Mouse (Mus musculus) midbrain, embryonic 13.5 days (tissue): Measurements from ENCODE around the gene Ugt1a8. TPM values are rescaled to one million over a fixed set of nuclear protein-coding genes. Genes with fewer than 3 reads are reported as not detected.
A peak's percentile ranks its signal among the peaks of the same experiment; 100 is the strongest.

ENCODE experiments used
- ATAC-seq: fragments of 200-750 bp; cut with Nextera tagmentation; 2 replicates; pipeline ENCODE4 v1.8.0; 2017; ENCODE audit warnings: mild to moderate bottlenecking, moderate TSS enrichment, moderate library complexity
- H3K27ac ChIP-seq: fragments of 300-500 bp; sonication (generic); 2 replicates; pipeline ENCODE4 v1.5.1; 2015; ENCODE audit warnings: inconsistent platforms, mild to moderate bottlenecking, moderate library complexity
- H3K27me3 ChIP-seq: fragments of 300-500 bp; sonication (generic); 2 replicates; pipeline ENCODE4 v1.6.1; 2015; ENCODE audit warnings: mild to moderate bottlenecking, inconsistent platforms
- H3K36me3 ChIP-seq: fragments of 300-500 bp; sonication (generic); 2 replicates; pipeline ENCODE4 v1.6.1; 2015; ENCODE audit warnings: mild to moderate bottlenecking, inconsistent platforms
- H3K4me1 ChIP-seq: fragments of 300-500 bp; sonication (generic); replicated peaks from 2 replicates; pipeline ENCODE4 v1.6.1; 2015; ENCODE audit warnings: inconsistent platforms
- H3K4me2 ChIP-seq: fragments of 300-500 bp; sonication (generic); replicated peaks from 2 replicates; pipeline ENCODE4 v1.6.1; 2015; ENCODE audit warnings: moderate library complexity, mild to moderate bottlenecking, inconsistent platforms
- H3K4me3 ChIP-seq: fragments of 300-500 bp; sonication (generic); replicated peaks from 2 replicates; pipeline ENCODE4 v1.5.1; 2015; ENCODE audit warnings: mild to moderate bottlenecking, inconsistent platforms
- H3K9ac ChIP-seq: fragments of 300-500 bp; sonication (generic); replicated peaks from 2 replicates; pipeline ENCODE4 v1.6.1; 2015; ENCODE audit warnings: mild to moderate bottlenecking, inconsistent platforms
- H3K9me3 ChIP-seq: fragments of 300-500 bp; sonication (generic); 2 replicates; pipeline ENCODE4 v1.6.1; 2016; ENCODE audit warnings: mild to moderate bottlenecking, inconsistent platforms
- WGBS: fragments of 180-500 bp; shearing (Covaris S2); methylation state at CpG from one replicate; pipeline ENCODE4 v1.1.7; 2015; 5-methylcytosine and 5-hydroxymethylcytosine counted together
- polyA plus RNA-seq: library from polyadenylated mRNA; unstranded; fragments of >200 nt; fragmentation: Nextera tagmentation; extraction: Ambion mirVana; gene quantifications from 2 replicates; pipeline ENCODE4 v1.2.1, GENCODE M21; 2015

The Ugt1a8 gene
- polyA plus RNA-seq, 1 experiment from 2014 or later, result not detected

DNA sequence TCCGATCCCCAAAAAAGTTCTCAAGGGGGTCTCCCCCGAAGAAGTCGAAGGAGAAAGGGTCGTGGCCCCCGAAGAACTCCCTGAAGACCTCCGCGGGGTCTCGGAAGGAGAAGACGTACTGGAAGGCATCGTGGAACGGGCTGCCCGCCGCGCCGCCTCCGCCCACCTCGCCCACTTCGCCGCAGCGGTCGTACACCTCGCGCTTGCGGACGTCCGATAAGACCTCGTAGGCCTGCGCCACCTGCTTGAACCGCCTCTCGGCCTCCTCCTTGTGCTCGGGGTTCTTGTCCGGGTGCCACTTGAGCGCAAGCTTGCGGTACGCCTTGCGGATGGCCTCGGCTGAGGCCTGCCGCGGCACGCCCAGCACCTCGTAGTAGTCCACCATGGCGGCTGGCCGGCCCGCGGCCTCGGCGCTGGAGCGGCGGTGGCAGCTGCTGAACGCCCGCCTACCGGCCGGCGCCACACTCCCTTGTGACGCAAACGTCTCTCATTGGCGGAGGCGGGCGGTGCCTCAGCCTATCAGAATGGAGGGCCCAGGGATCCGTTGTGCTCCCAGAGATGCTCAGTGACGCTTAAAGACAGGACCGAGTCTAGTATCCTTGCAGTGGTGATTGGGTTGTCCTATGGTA is 117.8 kb downstream of the Ugt1a8 start, which contains the start of gene Dnajb3:
Gene Dnajb3, minus strand, starts transcription at position 489 of the 629 bp plus-strand sequence.
- Histone ChIP-seq H3K36me3 (no peaks in the 10 kb centered on the region; the same call in 1 of the 2 replicates), H3K4me1 (peaks cover 7% of the 10 kb centered on the region; the same call in 1 of the 2 replicates), H3K27ac (no peak within 1 kb of the TSS), H3K9ac (peak within 1 kb of the TSS; percentile 73), H3K4me3 (peak within 1 kb of the TSS; percentile 47), H3K27me3 (no peaks in the 10 kb centered on the region), H3K4me2 (peak within 1 kb of the TSS; percentile 68), H3K9me3 (no peaks in the 10 kb centered on the region)
- 8% methylated on average over 62 of the region's 62 CpGs for WGBS
- peak; percentile 100 for ATAC-seq

DNA sequence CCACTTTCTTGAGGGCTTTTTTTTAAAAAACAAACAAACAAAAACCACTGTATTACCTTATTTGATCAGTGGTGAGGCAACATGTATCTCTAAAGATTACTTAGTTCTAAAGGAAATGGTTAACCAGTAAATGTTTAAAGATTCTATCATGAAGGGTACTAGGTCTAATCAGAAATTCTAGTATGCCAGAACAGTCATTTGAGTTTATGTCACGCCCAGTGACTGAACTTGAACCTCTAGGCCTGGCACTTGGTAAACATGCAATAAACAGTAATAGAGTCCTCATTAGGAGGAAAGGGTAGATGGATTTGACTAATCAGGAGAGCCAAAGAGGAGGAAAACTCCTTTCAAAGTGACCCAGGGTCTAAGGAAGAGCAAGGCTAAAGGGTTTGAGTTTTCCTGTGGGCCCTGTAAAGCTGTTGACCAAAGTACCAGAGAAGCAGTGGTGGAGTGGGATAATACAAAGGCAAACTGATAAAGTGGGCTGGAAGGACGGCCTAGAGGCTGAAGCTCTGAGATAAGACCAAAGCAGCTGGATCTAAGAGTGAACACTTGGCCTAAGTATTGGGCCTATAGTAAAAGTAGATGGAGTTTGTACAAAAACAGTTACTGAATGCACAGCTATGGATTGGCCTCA is 119.3 kb downstream of the Ugt1a8 start:
- H3K9me3 ChIP-seq, result peaks cover 8% of the 10 kb centered on the region
- H3K36me3 ChIP-seq, result no peaks in the 10 kb centered on the region; the same call in 1 of the 2 replicates
- no peak overlapping the region for H3K9ac ChIP-seq
- no peak overlapping the region for H3K27ac ChIP-seq
- peaks cover 7% of the 10 kb centered on the region; the same call in 1 of the 2 replicates for H3K4me1 ChIP-seq
- ATAC-seq, result no peak
- H3K4me2 ChIP-seq, result no peak overlapping the region
- WGBS, result 85% methylated on average over 2 of the region's 2 CpGs
- H3K4me3 ChIP-seq, result no peak overlapping the region
- no peaks in the 10 kb centered on the region for H3K27me3 ChIP-seq

DNA sequence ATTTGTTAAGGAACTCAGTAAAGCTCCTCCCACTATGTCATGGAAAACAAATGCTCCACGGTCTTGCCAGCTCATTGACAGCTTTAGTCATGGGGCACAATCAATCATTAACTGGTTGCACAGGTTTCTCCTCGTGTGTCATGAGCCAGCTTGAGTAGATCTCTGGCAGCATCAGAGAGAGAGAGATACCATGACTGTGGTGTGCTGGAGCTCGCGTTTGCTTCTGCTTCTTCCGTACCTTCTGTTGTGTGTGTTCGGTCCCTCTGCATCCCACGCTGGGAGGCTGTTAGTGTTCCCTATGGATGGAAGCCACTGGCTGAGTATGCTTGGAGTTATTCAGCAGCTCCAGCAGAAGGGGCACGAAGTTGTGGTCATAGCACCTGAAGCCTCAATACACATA is 124.2 kb downstream of the Ugt1a8 start, which contains the start of gene Ugt1a1:
Gene Ugt1a1, plus strand, starts transcription at position 148 of the 400 bp plus-strand sequence.
- no peaks in the 10 kb centered on the region for H3K4me1 ChIP-seq
- 70% methylated on average over 8 of the region's 8 CpGs for WGBS
- H3K4me3 ChIP-seq, result no peak within 1 kb of the TSS
- peaks cover 52% of the 10 kb centered on the region for H3K9me3 ChIP-seq
- no peak within 1 kb of the TSS for H3K27ac ChIP-seq
- H3K4me2 ChIP-seq, result no peak within 1 kb of the TSS
- no peak within 1 kb of the TSS for H3K9ac ChIP-seq
- H3K27me3 ChIP-seq, result no peaks in the 10 kb centered on the region
- 0 out of 2 replicates have a peak, but pooled peaks have one; percentile 6 for ATAC-seq
- H3K36me3 ChIP-seq, result no peaks in the 10 kb centered on the region

DNA sequence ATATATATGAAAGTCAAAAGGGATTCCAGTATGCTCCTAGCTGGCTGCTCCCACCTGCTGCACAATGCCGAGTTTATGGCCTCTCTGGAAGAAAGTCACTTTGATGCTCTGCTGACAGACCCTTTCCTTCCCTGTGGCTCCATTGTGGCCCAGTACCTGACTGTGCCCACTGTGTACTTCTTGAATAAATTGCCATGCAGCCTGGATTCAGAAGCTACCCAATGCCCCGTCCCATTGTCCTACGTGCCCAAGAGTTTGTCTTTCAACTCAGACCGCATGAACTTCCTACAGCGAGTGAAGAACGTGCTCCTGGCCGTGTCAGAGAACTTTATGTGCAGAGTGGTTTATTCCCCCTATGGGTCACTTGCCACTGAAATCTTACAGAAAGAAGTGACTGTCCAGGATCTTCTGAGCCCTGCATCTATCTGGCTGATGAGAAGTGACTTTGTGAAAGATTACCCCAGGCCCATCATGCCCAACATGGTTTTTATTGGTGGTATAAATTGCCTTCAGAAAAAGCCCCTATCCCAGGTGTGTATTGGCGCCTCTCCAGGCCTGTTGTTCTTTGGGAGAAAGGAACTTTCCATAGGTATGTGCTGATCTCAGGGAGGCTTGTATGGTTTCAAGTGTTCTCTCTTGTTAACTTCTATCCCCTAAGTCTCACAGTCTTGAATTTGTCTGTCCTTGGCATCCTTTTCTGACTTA is 124.9 kb downstream of the Ugt1a8 start:
- Histone ChIP-seq H3K36me3 (no peaks in the 10 kb centered on the region), H3K4me3 (no peak overlapping the region), H3K4me2 (no peak overlapping the region), H3K27me3 (no peaks in the 10 kb centered on the region), H3K27ac (no peak overlapping the region), H3K4me1 (no peaks in the 10 kb centered on the region), H3K9ac (no peak overlapping the region), H3K9me3 (peaks cover 59% of the 10 kb centered on the region)
- WGBS, result 62% methylated on average over 8 of the region's 8 CpGs
- ATAC-seq, result no peak

DNA sequence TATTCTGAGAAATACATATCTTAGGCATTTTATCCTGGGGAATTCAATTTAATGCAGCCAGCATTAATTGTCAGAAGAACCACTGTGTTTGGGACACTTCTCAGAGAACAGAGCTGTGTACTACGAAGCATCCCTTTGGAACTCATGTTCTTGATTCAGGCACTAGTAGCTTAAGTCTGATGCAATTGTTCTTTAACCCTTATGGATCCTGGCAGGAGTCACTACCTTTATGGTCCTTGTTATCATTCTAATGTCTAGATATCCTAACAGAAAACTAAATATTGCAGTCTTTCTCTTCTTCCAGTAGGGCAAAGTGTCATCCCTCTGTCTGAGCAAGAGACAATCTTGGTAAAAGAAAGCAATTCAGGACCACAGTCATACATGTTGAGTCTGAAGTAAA is 125.4 kb downstream of the Ugt1a8 start:
- Histone ChIP-seq H3K27me3 (no peaks in the 10 kb centered on the region), H3K27ac (no peak overlapping the region), H3K9ac (no peak overlapping the region), H3K4me2 (no peak overlapping the region), H3K4me3 (no peak overlapping the region), H3K9me3 (peaks cover 61% of the 10 kb centered on the region), H3K4me1 (no peaks in the 10 kb centered on the region), H3K36me3 (no peaks in the 10 kb centered on the region)
- WGBS, result 74% methylated on average over 1 of the region's 1 CpGs
- no peak for ATAC-seq

DNA sequence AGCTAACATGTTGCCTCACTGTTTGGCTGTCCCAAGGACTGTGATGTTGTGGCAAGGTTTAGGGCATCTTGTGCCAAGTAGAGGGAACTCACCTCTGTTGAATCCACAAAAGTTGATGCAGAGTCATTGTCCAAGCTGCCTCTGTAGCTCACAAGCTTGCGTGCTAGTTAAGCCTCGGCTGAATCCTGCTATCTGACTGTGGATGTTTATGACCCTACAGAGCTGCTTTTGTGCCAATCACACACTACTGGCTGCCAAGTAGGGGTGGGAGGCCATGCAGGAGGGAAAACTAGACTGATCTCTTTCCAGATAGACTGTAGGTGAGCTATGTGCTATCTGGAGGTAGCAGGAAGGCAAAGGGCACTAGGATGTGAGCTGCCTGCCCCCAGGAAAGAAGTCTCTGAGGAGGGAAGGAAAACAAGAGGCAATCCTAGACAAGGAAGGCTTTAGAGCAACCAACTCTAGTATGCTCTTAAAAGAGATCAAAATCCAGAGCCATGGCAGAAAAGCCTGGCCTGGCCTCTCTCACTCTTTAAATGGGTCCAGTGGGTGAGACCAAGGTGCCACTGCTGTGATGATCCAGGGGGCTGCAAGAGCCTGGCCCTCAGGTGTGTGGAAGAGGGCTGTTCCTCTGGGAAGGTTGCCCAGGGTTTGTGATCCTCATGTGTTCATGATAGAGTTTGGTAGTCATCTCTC is 126.3 kb downstream of the Ugt1a8 start:
- Histone ChIP-seq H3K36me3 (no peaks in the 10 kb centered on the region), H3K4me1 (no peaks in the 10 kb centered on the region), H3K9ac (no peak overlapping the region), H3K27me3 (no peaks in the 10 kb centered on the region), H3K9me3 (peaks cover 61% of the 10 kb centered on the region), H3K27ac (no peak overlapping the region), H3K4me2 (no peak overlapping the region), H3K4me3 (no peak overlapping the region)
- no peak; the same call in 1 of the 2 replicates for ATAC-seq
- WGBS, result 84% methylated on average over 2 of the region's 2 CpGs

DNA sequence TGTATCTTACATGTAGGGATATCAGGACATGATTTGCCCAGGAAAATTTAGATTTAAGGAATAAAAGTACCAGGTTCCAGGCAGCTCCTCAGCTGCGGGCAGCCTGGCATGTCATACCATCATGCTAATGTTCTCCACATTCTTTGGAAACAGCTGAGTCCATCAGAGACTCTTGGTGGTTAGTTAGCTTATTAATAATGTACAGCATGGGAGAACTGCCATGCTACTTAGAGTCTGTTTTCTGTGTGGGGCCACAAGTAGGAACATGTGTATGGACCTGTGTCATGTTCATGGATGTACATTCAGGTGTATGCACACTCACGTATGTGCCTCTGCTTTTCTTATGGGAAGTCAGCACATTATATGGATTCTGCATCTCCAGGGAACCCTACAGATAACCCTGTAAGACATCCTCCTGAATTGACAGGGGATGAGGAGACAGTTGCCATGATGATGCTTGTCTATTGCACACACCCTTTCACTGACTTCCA is 126.9 kb downstream of the Ugt1a8 start:
- ATAC-seq, result 0 out of 2 replicates have a peak, but pooled peaks have one; percentile 10

DNA sequence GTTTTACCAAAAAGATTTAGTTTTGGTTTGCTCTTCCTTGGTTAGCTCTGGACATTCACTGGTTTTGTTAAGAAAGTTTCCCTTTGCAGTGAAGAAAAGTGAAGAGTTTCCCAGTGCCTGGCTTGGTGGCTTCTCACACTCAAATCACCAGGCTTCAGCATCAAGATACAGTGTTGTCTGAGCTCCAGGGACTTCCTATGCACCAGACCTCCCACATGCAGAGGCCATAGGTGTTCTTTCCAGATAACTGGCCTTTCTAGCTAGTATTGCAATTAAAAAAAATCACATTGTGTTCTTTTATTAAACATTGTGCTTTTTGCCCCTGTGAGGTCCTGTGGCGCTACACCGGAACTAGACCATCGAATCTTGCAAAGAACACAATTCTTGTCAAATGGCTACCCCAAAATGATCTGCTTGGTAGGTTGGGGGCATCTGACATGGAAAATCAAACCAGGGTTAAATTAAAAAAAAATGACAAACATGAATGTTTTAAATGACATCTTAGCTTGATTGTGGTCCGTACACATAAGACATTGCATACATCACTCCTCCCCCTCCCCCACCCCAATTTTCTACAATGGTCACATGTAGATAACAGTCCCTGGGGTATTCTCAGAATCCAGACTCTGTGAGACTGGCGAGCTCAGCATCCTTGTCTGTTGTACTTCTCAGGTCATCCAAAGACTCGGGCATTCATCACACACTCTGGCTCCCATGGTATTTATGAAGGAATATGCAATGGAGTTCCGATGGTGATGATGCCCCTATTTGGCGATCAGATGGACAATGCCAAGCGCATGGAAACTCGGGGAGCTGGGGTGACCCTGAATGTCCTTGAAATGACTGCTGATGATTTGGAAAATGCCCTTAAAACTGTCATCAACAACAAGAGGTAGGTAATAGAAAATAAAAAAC is 128.1 kb downstream of the Ugt1a8 start:
- 69% methylated on average over 10 of the region's 10 CpGs for WGBS

More for the DNA sequence above, 126.9 kb downstream of the Ugt1a8 start:
- Histone ChIP-seq H3K9ac (no peak overlapping the region), H3K36me3 (no peaks in the 10 kb centered on the region), H3K27ac (no peak overlapping the region), H3K4me2 (no peak overlapping the region), H3K4me1 (no peaks in the 10 kb centered on the region), H3K4me3 (no peak overlapping the region), H3K9me3 (peaks cover 61% of the 10 kb centered on the region), H3K27me3 (no peaks in the 10 kb centered on the region)
- WGBS, result 81% methylated on average over 2 of the region's 2 CpGs

DNA sequence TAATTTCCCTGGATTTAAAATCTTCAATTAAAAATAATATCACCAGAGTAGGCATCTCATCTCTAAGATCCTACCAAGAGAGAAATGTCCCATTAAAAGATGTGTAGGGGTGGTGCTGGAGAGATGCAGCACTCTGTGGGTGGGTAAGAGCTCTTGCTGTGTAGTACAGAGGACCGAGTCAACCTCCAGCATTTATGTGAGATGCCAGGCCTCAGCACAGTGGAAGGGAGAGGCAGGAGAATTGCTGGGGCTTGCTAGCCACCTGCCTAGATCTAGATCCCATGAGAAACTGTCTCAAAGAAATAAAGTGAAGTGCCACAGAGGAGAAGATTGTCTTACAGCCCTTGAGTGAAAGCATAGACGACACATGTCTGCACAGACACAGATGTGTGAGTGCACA is 128.9 kb downstream of the Ugt1a8 start:
- no peaks in the 10 kb centered on the region for H3K36me3 ChIP-seq
- no peak for ATAC-seq
- H3K27ac ChIP-seq, result no peak overlapping the region
- WGBS, result 59% methylated on average over 2 of the region's 2 CpGs
- no peak overlapping the region for H3K9ac ChIP-seq
- H3K4me1 ChIP-seq, result no peaks in the 10 kb centered on the region
- peaks cover 58% of the 10 kb centered on the region for H3K9me3 ChIP-seq
- H3K27me3 ChIP-seq, result no peaks in the 10 kb centered on the region
- no peak overlapping the region for H3K4me3 ChIP-seq
- H3K4me2 ChIP-seq, result no peak overlapping the region

More for the DNA sequence above, 128.1 kb downstream of the Ugt1a8 start:
- Histone ChIP-seq H3K27ac (no peak overlapping the region), H3K9me3 (peaks cover 61% of the 10 kb centered on the region), H3K4me3 (no peak overlapping the region), H3K27me3 (no peaks in the 10 kb centered on the region), H3K4me2 (no peak overlapping the region), H3K36me3 (no peaks in the 10 kb centered on the region), H3K9ac (no peak overlapping the region), H3K4me1 (no peaks in the 10 kb centered on the region)
- ATAC-seq, result no peak

DNA sequence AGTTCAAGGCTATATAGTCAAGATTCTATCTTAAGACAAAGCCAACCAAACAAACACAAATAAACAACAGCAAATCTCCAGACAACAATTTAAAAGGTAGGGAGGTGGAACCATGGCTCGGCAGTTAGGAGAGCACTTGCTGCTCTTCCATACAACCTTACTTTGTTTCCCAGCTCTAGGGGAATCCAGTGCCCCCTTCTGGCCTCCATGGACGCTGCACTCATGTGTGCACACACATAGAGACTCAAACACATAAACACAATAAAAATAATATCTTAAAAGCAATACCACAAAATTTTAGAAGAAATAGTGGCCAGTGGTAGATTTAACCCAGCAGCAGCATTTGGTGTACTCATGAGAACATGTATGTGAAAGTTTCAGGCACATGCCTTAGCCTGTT is 129.5 kb downstream of the Ugt1a8 start:
- 69% methylated on average over 2 of the region's 2 CpGs for WGBS
- Histone ChIP-seq H3K36me3 (no peaks in the 10 kb centered on the region), H3K9ac (no peak overlapping the region), H3K9me3 (peaks cover 54% of the 10 kb centered on the region), H3K4me3 (no peak overlapping the region), H3K4me1 (no peaks in the 10 kb centered on the region), H3K27ac (no peak overlapping the region), H3K27me3 (no peaks in the 10 kb centered on the region), H3K4me2 (no peak overlapping the region)
- ATAC-seq, result no peak

DNA sequence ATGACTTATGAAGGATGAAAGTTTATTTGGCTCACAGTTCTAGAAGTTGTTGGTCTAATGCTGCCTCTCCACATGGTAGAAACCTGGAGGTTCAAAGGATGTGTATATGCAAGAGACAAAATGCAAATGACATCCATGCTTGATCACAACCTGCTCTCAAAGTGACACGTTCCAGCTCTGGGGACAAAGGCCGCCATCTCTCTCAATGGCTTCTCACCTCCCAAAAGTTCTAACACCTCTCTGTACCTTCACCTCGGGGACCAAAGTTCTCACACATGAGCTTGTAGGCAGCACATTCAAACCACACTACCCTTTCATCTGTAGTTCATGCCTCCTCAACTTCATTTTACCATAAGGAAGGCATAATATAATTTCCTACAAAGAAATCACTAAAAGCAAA is 130.0 kb downstream of the Ugt1a8 start:
- peaks cover 51% of the 10 kb centered on the region for H3K9me3 ChIP-seq
- H3K4me2 ChIP-seq, result no peak overlapping the region
- WGBS, result 39% methylated on average over 3 of the region's 3 CpGs
- no peak for ATAC-seq
- no peaks in the 10 kb centered on the region for H3K27me3 ChIP-seq
- H3K4me1 ChIP-seq, result no peaks in the 10 kb centered on the region
- H3K4me3 ChIP-seq, result no peak overlapping the region
- H3K27ac ChIP-seq, result no peak overlapping the region
- no peaks in the 10 kb centered on the region for H3K36me3 ChIP-seq
- H3K9ac ChIP-seq, result no peak overlapping the region
